Mouse (Mus musculus) intestine, postnatal 0 days (tissue): ENCODE data around the gene Ap2a1. TPM values are rescaled to one million over a fixed set of nuclear protein-coding genes. Genes with fewer than 3 reads are reported as not detected.

Experiments
- ATAC-seq: fragments of 200-750 bp; cut with Nextera tagmentation; 2 replicates; pipeline ENCODE4 v1.8.0; 2017; ENCODE audit warnings: mild to moderate bottlenecking, moderate TSS enrichment, moderate library complexity
- H3K27ac ChIP-seq: fragments of 300-500 bp; sonication (generic); 2 replicates; pipeline ENCODE4 v1.5.1; 2014; ENCODE audit warnings: mild to moderate bottlenecking, low read depth, low read length, moderate library complexity
- H3K27me3 ChIP-seq: fragments of 300-500 bp; sonication (generic); replicated peaks from 2 replicates; pipeline ENCODE4 v1.6.1; 2014; ENCODE audit warnings: low read length, mixed read lengths; ENCODE audit not compliant: control insufficient read depth, insufficient read depth
- H3K36me3 ChIP-seq: fragments of 300-500 bp; sonication (generic); 2 replicates; pipeline ENCODE4 v1.6.1; 2014; ENCODE audit warnings: mild to moderate bottlenecking, moderate library complexity; ENCODE audit not compliant: control insufficient read depth, insufficient read depth
- H3K4me1 ChIP-seq: fragments of 300-500 bp; sonication (generic); replicated peaks from 2 replicates; pipeline ENCODE4 v1.6.1; 2014; ENCODE audit warnings: antibody characterized with exemption, low read length, mixed read lengths; ENCODE audit not compliant: control insufficient read depth, insufficient read depth
- H3K4me2 ChIP-seq: fragments of 300-500 bp; sonication (generic); replicated peaks from 2 replicates; pipeline ENCODE4 v1.6.1; 2014; ENCODE audit warnings: low read depth, mild to moderate bottlenecking, moderate library complexity
- H3K4me3 ChIP-seq: fragments of 300-500 bp; sonication (generic); 2 replicates; pipeline ENCODE4 v1.5.1; 2014; ENCODE audit warnings: low read depth, low read length
- H3K9ac ChIP-seq: fragments of 300-500 bp; sonication (generic); 2 replicates; pipeline ENCODE4 v1.6.1; 2014; ENCODE audit warnings: mild to moderate bottlenecking, low read depth, low read length
- H3K9me3 ChIP-seq: fragments of 300-500 bp; sonication (generic); 2 replicates; pipeline ENCODE4 v1.6.1; 2016; ENCODE audit warnings: mixed run types; ENCODE audit not compliant: control insufficient read depth
- CTCF ChIP-seq: sonication (generic); IDR thresholded peaks from 2 replicates; pipeline ENCODE4 v1.5.1; 2016; ENCODE audit warnings: low read depth, mild to moderate bottlenecking, control low read depth, antibody characterized with exemption, moderate library complexity
- WGBS: fragments of 180-500 bp; shearing (Covaris S2); extraction: QIAGEN DNeasy Blood & Tissue Kit; methylation state at CpG from one replicate; pipeline ENCODE4 v1.1.7; 2014; 5-methylcytosine and 5-hydroxymethylcytosine counted together
- polyA plus RNA-seq: library from polyadenylated mRNA; unstranded; fragments of >200 nt; fragmentation: Nextera tagmentation; extraction: Ambion mirVana; gene quantifications from 2 replicates; pipeline ENCODE4 v1.2.1, GENCODE M21; 2015

Ap2a1 gene
- polyA plus RNA-seq, 1 experiment from 2014 or later, result 44.1 TPM

GRCm38 (mm10) chr7:44916881-44917280 is 12.4 kb downstream of the Ap2a1 start:
- 88% methylated on average over 4 of the region's 4 CpGs for WGBS
- Histone ChIP-seq H3K9ac (no peak overlapping the region), H3K9me3 (no peaks in the 10 kb centered on the region), H3K27me3 (no peaks in the 10 kb centered on the region), H3K36me3 (peaks cover 52% of the 10 kb centered on the region), H3K27ac (no peak overlapping the region), H3K4me1 (no peaks in the 10 kb centered on the region), H3K4me2 (no peak overlapping the region), H3K4me3 (no peak overlapping the region)
- no peak for ATAC-seq
- no peak for TF ChIP-seq CTCF

DNA sequence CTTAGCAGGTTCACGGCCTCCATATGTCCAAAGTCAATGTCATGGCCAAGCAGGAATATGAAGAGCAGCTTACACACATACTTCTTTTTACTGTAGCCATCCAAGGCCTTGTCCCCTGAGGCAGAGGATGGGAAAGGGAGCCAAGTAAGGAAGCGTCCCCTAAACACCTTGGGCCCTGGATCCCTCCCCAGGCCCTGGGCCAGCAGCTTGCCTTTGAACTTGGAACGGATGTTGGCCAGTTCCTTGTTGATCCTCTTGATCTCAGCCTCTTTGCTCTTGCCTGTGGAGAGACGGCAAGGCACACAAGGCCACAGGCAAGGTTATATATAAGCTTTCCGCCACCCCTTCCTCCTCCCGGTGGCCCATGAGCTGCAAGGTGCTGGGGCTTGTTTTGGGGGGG is 13.1 kb downstream of the Ap2a1 start:
- Histone ChIP-seq H3K27me3 (no peaks in the 10 kb centered on the region), H3K4me1 (no peaks in the 10 kb centered on the region), H3K27ac (no peak overlapping the region), H3K9me3 (no peaks in the 10 kb centered on the region), H3K4me3 (no peak overlapping the region), H3K36me3 (peaks cover 53% of the 10 kb centered on the region), H3K4me2 (no peak overlapping the region), H3K9ac (no peak overlapping the region)
- TF ChIP-seq CTCF, result no peak
- no peak for ATAC-seq
- 86% methylated on average over 6 of the region's 6 CpGs for WGBS

DNA sequence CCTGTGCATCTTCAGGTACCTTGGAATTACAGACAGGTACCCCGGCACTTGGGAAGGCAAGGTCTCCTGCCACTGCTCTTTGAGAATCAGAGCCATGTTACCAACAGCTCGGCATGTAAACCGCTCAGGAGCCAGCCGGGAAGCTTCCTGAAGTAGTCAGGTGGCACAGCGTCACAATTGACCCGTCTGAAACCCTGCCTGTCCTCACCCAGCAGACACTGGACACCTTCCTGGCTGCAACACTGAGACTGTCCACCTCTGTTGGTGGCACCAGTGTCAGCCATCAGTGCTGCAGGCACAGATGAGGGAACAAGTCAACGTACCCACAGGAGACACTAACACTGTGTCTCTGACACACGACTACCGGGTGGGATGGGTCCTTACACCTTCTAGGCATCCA is 14.0 kb downstream of the Ap2a1 start:
- no peak for ATAC-seq
- H3K4me2 ChIP-seq, result no peak overlapping the region
- H3K27me3 ChIP-seq, result no peaks in the 10 kb centered on the region
- WGBS, result 92% methylated on average over 9 of the region's 9 CpGs
- no peaks in the 10 kb centered on the region for H3K4me1 ChIP-seq
- H3K27ac ChIP-seq, result no peak overlapping the region
- no peaks in the 10 kb centered on the region for H3K9me3 ChIP-seq
- H3K36me3 ChIP-seq, result peaks cover 59% of the 10 kb centered on the region
- no peak for TF ChIP-seq CTCF
- no peak overlapping the region for H3K9ac ChIP-seq
- no peak overlapping the region for H3K4me3 ChIP-seq

- TF ChIP-seq CTCF, result no peak
- Histone ChIP-seq H3K9me3 (no peaks in the 10 kb centered on the region), H3K27ac (no peak overlapping the region), H3K4me1 (no peaks in the 10 kb centered on the region), H3K9ac (no peak overlapping the region), H3K4me3 (no peak overlapping the region), H3K27me3 (no peaks in the 10 kb centered on the region), H3K4me2 (no peak overlapping the region), H3K36me3 (peaks cover 62% of the 10 kb centered on the region)
- 93% methylated on average over 2 of the region's 2 CpGs for WGBS
- no peak for ATAC-seq
Observed at GRCm38 (mm10) chr7:44914396-44914795, 14.9 kb downstream of the Ap2a1 start.

GRCm38 (mm10) chr7:44908706-44909476 is 20.4 kb downstream of the Ap2a1 start:
- H3K4me2 ChIP-seq, result no peak overlapping the region
- no peak overlapping the region for H3K9ac ChIP-seq
- WGBS, result 89% methylated on average over 15 of the region's 15 CpGs
- no peak overlapping the region for H3K4me3 ChIP-seq
- no peaks in the 10 kb centered on the region for H3K27me3 ChIP-seq
- ATAC-seq, result no peak
- peaks cover 91% of the 10 kb centered on the region for H3K36me3 ChIP-seq
- no peak for TF ChIP-seq CTCF
- H3K27ac ChIP-seq, result no peak overlapping the region
- H3K4me1 ChIP-seq, result no peaks in the 10 kb centered on the region
- H3K9me3 ChIP-seq, result no peaks in the 10 kb centered on the region

- no peak overlapping the region for H3K4me3 ChIP-seq
- H3K27me3 ChIP-seq, result no peaks in the 10 kb centered on the region
- no peak for TF ChIP-seq CTCF
- ATAC-seq, result no peak
- H3K9me3 ChIP-seq, result no peaks in the 10 kb centered on the region
- no peaks in the 10 kb centered on the region for H3K4me1 ChIP-seq
- 93% methylated on average over 20 of the region's 20 CpGs for WGBS
- no peak overlapping the region for H3K4me2 ChIP-seq
- H3K27ac ChIP-seq, result no peak overlapping the region
- H3K36me3 ChIP-seq, result peaks cover 80% of the 10 kb centered on the region
- H3K9ac ChIP-seq, result no peak overlapping the region
Observed at GRCm38 (mm10) chr7:44905430-44905829, 23.9 kb downstream of the Ap2a1 start.
